In genomic region chr4:79740925-79741560, GRCm38 (mm10) we compare ENCODE assay signal across 19 mouse cellular contexts.
A peak's percentile ranks its signal among the peaks of the same experiment; 100 is the strongest.
DNase-seq lines count a peak whose midpoint lies in the region; ATAC-seq lines count a peak whose summit lies in the region.
"Had no signal": no experiment of that assay in that cellular context is flagged by ENCODE, and none has a peak within 500 bp of the region (broad histone marks: within the 10 kb centered on the region; RNA-seq: fewer than 3 reads in every experiment).

No protein-coding gene starts in this region.

- no peaks in the 10 kb centered on the region for H3K27me3 ChIP-seq in hindbrain, embryonic 11.5 days (ENCODE audit: control insufficient read depth, insufficient read depth, low read length)
- H3K27me3 ChIP-seq in hindbrain, embryonic 10.5 days (ENCODE audit: insufficient read depth, poor library complexity, severe bottlenecking), result no peaks in the 10 kb centered on the region
- no peaks in the 10 kb centered on the region for H3K27me3 ChIP-seq in hindbrain, embryonic 13.5 days
- no peaks in the 10 kb centered on the region for H3K27me3 ChIP-seq in midbrain, embryonic 14.5 days (ENCODE audit: control insufficient read depth, insufficient read depth, low read length)
- H3K27me3 ChIP-seq: CH12.LX; heart, embryonic 12.5 days had no signal

- H3K36me3 ChIP-seq in hindbrain, embryonic 11.5 days (ENCODE audit: control insufficient read depth, insufficient read depth, low read length), result no peaks in the 10 kb centered on the region
- no peaks in the 10 kb centered on the region for H3K36me3 ChIP-seq in hindbrain, embryonic 10.5 days
- no peaks in the 10 kb centered on the region for H3K36me3 ChIP-seq in hindbrain, embryonic 13.5 days
- H3K36me3 ChIP-seq in midbrain, embryonic 14.5 days (ENCODE audit: control insufficient read depth, insufficient read depth, low read length), result no peaks in the 10 kb centered on the region
- H3K36me3 ChIP-seq: heart, embryonic 12.5 days had no signal

- no peaks in the 10 kb centered on the region for H3K9me3 ChIP-seq in hindbrain, embryonic 11.5 days (ENCODE audit: control insufficient read depth, low read length)
- 0 out of 2 replicates have a peak, but pooled peaks cover 4% of the 10 kb centered on the region for H3K9me3 ChIP-seq in hindbrain, embryonic 10.5 days
- 0 out of 2 replicates have a peak, but pooled peaks cover 4% of the 10 kb centered on the region for H3K9me3 ChIP-seq in hindbrain, embryonic 13.5 days
- no peaks in the 10 kb centered on the region for H3K9me3 ChIP-seq in midbrain, embryonic 14.5 days (ENCODE audit: control insufficient read depth, low read length)

- 0 out of 2 replicates have a peak, but pooled peaks have one; percentile 39 for ATAC-seq in hindbrain, embryonic 11.5 days (ENCODE audit: low FRiP score)
- ATAC-seq in hindbrain, embryonic 13.5 days (ENCODE audit: low FRiP score), result peak; percentile 77
- peak; percentile 58; the same call in 1 of the 2 replicates for ATAC-seq in midbrain, embryonic 14.5 days (ENCODE audit: low FRiP score, low TSS enrichment)
- no peak for ATAC-seq in granulocyte monocyte progenitor cell, adult 5-6 weeks (replicated peaks; ENCODE audit: poor library complexity, severe bottlenecking)

- no peak overlapping the region for H3K4me3 ChIP-seq in hindbrain, embryonic 11.5 days (ENCODE audit: low read depth, low read length)
- no peak overlapping the region for H3K4me3 ChIP-seq in hindbrain, embryonic 10.5 days
- no peak overlapping the region for H3K4me3 ChIP-seq in hindbrain, embryonic 13.5 days
- H3K4me3 ChIP-seq in midbrain, embryonic 14.5 days (replicated peaks; ENCODE audit: low read depth, low read length), result no peak overlapping the region
- H3K4me3 ChIP-seq: heart, embryonic 12.5 days had no signal

- H3K4me1 ChIP-seq in hindbrain, embryonic 11.5 days (replicated peaks; ENCODE audit: control insufficient read depth, insufficient read depth, low read length), result no peaks in the 10 kb centered on the region
- no peaks in the 10 kb centered on the region for H3K4me1 ChIP-seq in hindbrain, embryonic 10.5 days (replicated peaks)
- H3K4me1 ChIP-seq in hindbrain, embryonic 13.5 days (replicated peaks), result no peaks in the 10 kb centered on the region
- no peaks in the 10 kb centered on the region for H3K4me1 ChIP-seq in midbrain, embryonic 14.5 days (ENCODE audit: control insufficient read depth, insufficient read depth, low read length)
- H3K4me1 ChIP-seq: heart, embryonic 12.5 days had no signal

- no peak for DNase-seq in hindbrain, embryonic 11.5 days (ENCODE audit: low spot score)
- no peak for DNase-seq in hindbrain, embryonic 10.5 days (ENCODE audit: low spot score)
- DNase-seq in midbrain, embryonic 14.5 days, result peak; percentile 13
- no peak for DNase-seq in adrenal gland, postnatal 4 days (ENCODE audit: low spot score in 2 of 2)
- DNase-seq in cerebellum, adult 11-12 months, result no peak
- DNase-seq: adrenal gland, postnatal 25 days; cerebellum, adult 8-10 months; heart, adult 11 months; heart, postnatal 14 days; kidney, adult 8-10 months; kidney, postnatal 4 days; lung, adult 18-20 months; lung, postnatal 14 days; thymus, postnatal 4 days had no signal

- no peak overlapping the region for H3K9ac ChIP-seq in hindbrain, embryonic 11.5 days (ENCODE audit: low read depth, low read length)
- no peak overlapping the region for H3K9ac ChIP-seq in hindbrain, embryonic 13.5 days
- no peak overlapping the region for H3K9ac ChIP-seq in midbrain, embryonic 14.5 days (replicated peaks; ENCODE audit: low read length)
- H3K9ac ChIP-seq: heart, embryonic 12.5 days had no signal

- WGBS in hindbrain, embryonic 11.5 days, result 77% methylated on average over 1 of the region's 1 CpGs
- 82% methylated on average over 1 of the region's 1 CpGs for WGBS in hindbrain, embryonic 10.5 days
- 46% methylated on average over 1 of the region's 1 CpGs for WGBS in hindbrain, embryonic 13.5 days
- WGBS in midbrain, embryonic 14.5 days, result 64% methylated on average over 1 of the region's 1 CpGs

- no peak overlapping the region for H3K4me2 ChIP-seq in hindbrain, embryonic 11.5 days (replicated peaks; ENCODE audit: low read depth, low read length)
- H3K4me2 ChIP-seq in hindbrain, embryonic 13.5 days, result no peak overlapping the region
- no peak overlapping the region for H3K4me2 ChIP-seq in midbrain, embryonic 14.5 days (ENCODE audit: low read length)
- H3K4me2 ChIP-seq: heart, embryonic 12.5 days; liver, embryonic 11.5 days had no signal

- H3K27ac ChIP-seq in hindbrain, embryonic 11.5 days (ENCODE audit: low read depth, low read length), result no peak overlapping the region
- no peak overlapping the region for H3K27ac ChIP-seq in hindbrain, embryonic 10.5 days
- peak overlapping the region; percentile 48; the same call in 1 of the 2 replicates for H3K27ac ChIP-seq in hindbrain, embryonic 13.5 days
- H3K27ac ChIP-seq in midbrain, embryonic 14.5 days (replicated peaks; ENCODE audit: low read depth, low read length), result no peak overlapping the region
